Mouse (Mus musculus) bone marrow, adult 2 months (tissue): ENCODE measurements around the gene Upp2.

Experiments used
- CTCF ChIP-seq: fragments of 200-500 bp; IDR thresholded peaks from 2 replicates; pipeline ENCODE4 v1.5.1; 2011; ENCODE audit warnings: low read length, control low read depth; ENCODE audit not compliant: control insufficient read depth, insufficient read depth
- POLR2A ChIP-seq: fragments of 200-500 bp; IDR thresholded peaks from 2 replicates; pipeline ENCODE4 v1.6.1; 2011; ENCODE audit warnings: low read depth, mild to moderate bottlenecking, control low read depth, low read length, borderline replicate concordance; ENCODE audit not compliant: control insufficient read depth

- TF ChIP-seq CTCF (no peak), POLR2A (no peak)
Measured at GRCm38 (mm10) chr2:58795432-58795831, 228.3 kb downstream of the Upp2 start.
